11 mouse cellular contexts compared by ENCODE assay signal in the genomic region with DNA sequence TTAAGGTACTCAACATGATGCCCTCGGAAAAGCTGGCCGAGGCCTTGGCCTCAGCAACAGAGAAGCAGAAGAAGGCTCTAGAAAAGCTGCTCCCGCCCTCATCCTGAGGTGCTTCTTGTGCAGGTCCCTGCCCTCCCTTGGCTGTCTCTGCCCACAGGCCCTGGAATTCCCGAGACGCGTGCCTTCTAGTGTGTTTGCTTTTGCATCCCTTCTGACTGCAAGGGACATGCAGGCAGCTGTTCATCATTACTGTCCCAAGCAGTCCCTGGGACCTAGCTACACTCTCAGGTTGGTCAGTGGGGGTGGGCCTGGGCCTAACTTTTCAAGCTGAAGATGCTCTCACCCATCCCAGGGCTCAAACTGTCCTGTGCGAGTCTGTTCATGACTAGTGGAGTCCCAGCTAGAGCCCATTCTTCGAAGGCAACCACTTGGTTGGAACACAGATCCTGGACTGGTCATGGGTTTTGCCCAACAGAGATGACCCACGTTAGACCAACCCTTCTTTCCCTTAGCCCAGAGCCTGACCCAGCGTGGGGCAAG. TPM values are rescaled to one million over a fixed set of nuclear protein-coding genes. Genes with fewer than 3 reads are reported as not detected.
DNase-seq lines count a peak whose midpoint lies in the region; ATAC-seq and TF ChIP-seq lines count a peak whose summit lies in the region.
"Had no signal": no experiment of that assay in that cellular context is flagged by ENCODE, and none has a peak within 500 bp of the region (broad histone marks: within the 10 kb centered on the region; RNA-seq: fewer than 3 reads in every experiment).

No protein-coding gene starts in this region.

- H3K27me3 ChIP-seq in cerebellum, adult 2 months (ENCODE audit: control insufficient read depth, insufficient read depth, low read length), result no peaks in the 10 kb centered on the region
- no peaks in the 10 kb centered on the region for H3K27me3 ChIP-seq in kidney, embryonic 16.5 days (ENCODE audit: insufficient read depth, low read length)
- H3K27me3 ChIP-seq in embryonic facial prominence, embryonic 14.5 days (replicated peaks; ENCODE audit: control insufficient read depth, insufficient read depth, low read length), result no peaks in the 10 kb centered on the region
- no peaks in the 10 kb centered on the region for H3K27me3 ChIP-seq in limb, embryonic 15.5 days
- H3K27me3 ChIP-seq: Patski had no signal

- DNase-seq in cerebellum, adult 2 months, result no peak
- no peak for DNase-seq in cerebellum, postnatal 25 days
- DNase-seq in kidney, adult 11 months, result no peak
- no peak for DNase-seq in embryonic facial prominence, embryonic 14.5 days (ENCODE audit: low spot score)
- DNase-seq in left cerebral cortex, postnatal 14 days (ENCODE audit: low spot score in 2 of 2), result no peak

- peak overlapping the region; percentile 14 for H3K4me3 ChIP-seq in cerebellum, adult 2 months (replicated peaks; ENCODE audit: insufficient read depth, low read depth, low read length)
- H3K4me3 ChIP-seq in kidney, embryonic 16.5 days (ENCODE audit: low read length), result peak overlapping the region; percentile 88; the same call in 1 of the 2 replicates
- H3K4me3 ChIP-seq in embryonic facial prominence, embryonic 14.5 days (ENCODE audit: low read depth, low read length), result peak overlapping the region; percentile 82; the same call in 1 of the 2 replicates
- H3K4me3 ChIP-seq in limb, embryonic 15.5 days, result no peak overlapping the region

- H3K36me3 ChIP-seq in kidney, embryonic 16.5 days (ENCODE audit: insufficient read depth, low read length), result peaks cover 57% of the 10 kb centered on the region
- peaks cover 74% of the 10 kb centered on the region for H3K36me3 ChIP-seq in embryonic facial prominence, embryonic 14.5 days (ENCODE audit: control insufficient read depth, insufficient read depth, low read length)
- H3K36me3 ChIP-seq in limb, embryonic 15.5 days, result peaks cover 81% of the 10 kb centered on the region

- H3K4me1 ChIP-seq in cerebellum, adult 2 months (ENCODE audit: control insufficient read depth, insufficient read depth, low read length), result peaks cover 10% of the 10 kb centered on the region; the same call in 1 of the 2 replicates
- peaks cover 11% of the 10 kb centered on the region for H3K4me1 ChIP-seq in kidney, embryonic 16.5 days (ENCODE audit: insufficient read depth, low read length)
- 0 out of 2 replicates have a peak, but pooled peaks cover 3% of the 10 kb centered on the region for H3K4me1 ChIP-seq in embryonic facial prominence, embryonic 14.5 days (ENCODE audit: control insufficient read depth, insufficient read depth, low read length)
- H3K4me1 ChIP-seq in limb, embryonic 15.5 days, result peaks cover 18% of the 10 kb centered on the region

- H3K9ac ChIP-seq in kidney, embryonic 16.5 days (replicated peaks; ENCODE audit: low read length), result peak overlapping the region; percentile 92; the same call in 1 of the 2 replicates
- peak overlapping the region; percentile 92 for H3K9ac ChIP-seq in embryonic facial prominence, embryonic 14.5 days (ENCODE audit: low read depth, low read length)
- H3K9ac ChIP-seq in limb, embryonic 15.5 days, result no peak overlapping the region

- intact Hi-C loops in left cerebral cortex, postnatal 14 days (cut with DNase I), result no loop called here

- no peaks in the 10 kb centered on the region for H3K9me3 ChIP-seq in kidney, embryonic 16.5 days (ENCODE audit: low read length)
- H3K9me3 ChIP-seq in embryonic facial prominence, embryonic 14.5 days (ENCODE audit: control insufficient read depth, low read length), result no peaks in the 10 kb centered on the region
- no peaks in the 10 kb centered on the region for H3K9me3 ChIP-seq in limb, embryonic 15.5 days

- no peak for TF ChIP-seq CTCF in cerebellum, adult 2 months (IDR thresholded peaks at IDR 0.05; ENCODE audit: borderline replicate concordance, insufficient read depth, low read depth, low read length)

- H3K27ac ChIP-seq in cerebellum, adult 2 months (ENCODE audit: insufficient read depth, low read length), result no peak overlapping the region
- H3K27ac ChIP-seq in kidney, embryonic 16.5 days (ENCODE audit: low read length), result no peak overlapping the region
- no peak overlapping the region for H3K27ac ChIP-seq in embryonic facial prominence, embryonic 14.5 days (replicated peaks; ENCODE audit: low read depth, low read length)
- no peak overlapping the region for H3K27ac ChIP-seq in limb, embryonic 15.5 days

- no peak for TF ChIP-seq POLR2A in cerebellum, adult 2 months (IDR thresholded peaks at IDR 0.05; ENCODE audit: borderline replicate concordance, insufficient read depth, low read length)

- no peak for ATAC-seq in kidney, embryonic 16.5 days (ENCODE audit: low FRiP score, low TSS enrichment)
- no peak for ATAC-seq in embryonic facial prominence, embryonic 14.5 days (ENCODE audit: low read depth)
- ATAC-seq in limb, embryonic 15.5 days (ENCODE audit: insufficient number of reproducible peaks, low FRiP score, low TSS enrichment, low read depth), result no peak
- ATAC-seq in frontal cortex, adult (ENCODE audit: low TSS enrichment), result no peak
- ATAC-seq: Patski had no signal

- H3K4me2 ChIP-seq in kidney, embryonic 16.5 days (replicated peaks; ENCODE audit: low read depth, low read length), result peak overlapping the region; percentile 90; the same call in 1 of the 2 replicates
- peak overlapping the region; percentile 76 for H3K4me2 ChIP-seq in embryonic facial prominence, embryonic 14.5 days (ENCODE audit: low read depth, low read length)
- H3K4me2 ChIP-seq in limb, embryonic 15.5 days, result peak overlapping the region; percentile 82

- 87% methylated on average over 10 of the region's 10 CpGs for WGBS in cerebellum, adult 2 months
- WGBS in kidney, embryonic 16.5 days, result 86% methylated on average over 10 of the region's 10 CpGs
- 86% methylated on average over 10 of the region's 10 CpGs for WGBS in embryonic facial prominence, embryonic 14.5 days
- 85% methylated on average over 10 of the region's 10 CpGs for WGBS in limb, embryonic 15.5 days

RNA-seq across cellular contexts. Expression of gene Nudt16l1, which starts 1.8 kb away (rescaled TPM):
- polyA plus RNA-seq in cerebellum, adult 2 months (2012; rRNA removed), result 102 and 104 TPM in 2 replicates
- 171 and 187 TPM in 2 replicates for polyA plus RNA-seq in kidney, embryonic 16.5 days (2015; fragmentation: Nextera tagmentation; extraction: Ambion mirVana)
- 143 and 162 TPM in 2 replicates for polyA plus RNA-seq in embryonic facial prominence, embryonic 14.5 days (2014; fragmentation: Nextera tagmentation; extraction: Ambion mirVana)
- polyA plus RNA-seq in limb, embryonic 15.5 days (2015; fragmentation: Nextera tagmentation; extraction: Ambion mirVana), result 147 and 151 TPM in 2 replicates
- total RNA-seq in left cerebral cortex, postnatal 14 days (2021), result 10 to 100 TPM; 66.7 to 70.3 TPM

RNA-seq across cellular contexts. Expression of gene Anks3, which starts 23.6 kb away (rescaled TPM):
- polyA plus RNA-seq in cerebellum, adult 2 months (2012; rRNA removed), result 104 and 112 TPM in 2 replicates
- 76.8 and 81.3 TPM in 2 replicates for polyA plus RNA-seq in kidney, embryonic 16.5 days (2015; fragmentation: Nextera tagmentation; extraction: Ambion mirVana)
- 48.3 and 53.9 TPM in 2 replicates for polyA plus RNA-seq in embryonic facial prominence, embryonic 14.5 days (2014; fragmentation: Nextera tagmentation; extraction: Ambion mirVana)
- 63.2 and 67.3 TPM in 2 replicates for polyA plus RNA-seq in limb, embryonic 15.5 days (2015; fragmentation: Nextera tagmentation; extraction: Ambion mirVana)
- 10 to 100 TPM; 50.1 TPM for total RNA-seq in left cerebral cortex, postnatal 14 days (2021)

RNA-seq across cellular contexts. Expression of gene Mgrn1, which starts 54.3 kb away (rescaled TPM):
- 243 and 248 TPM in 2 replicates for polyA plus RNA-seq in cerebellum, adult 2 months (2012; rRNA removed)
- polyA plus RNA-seq in kidney, embryonic 16.5 days (2015; fragmentation: Nextera tagmentation; extraction: Ambion mirVana), result 113 and 117 TPM in 2 replicates
- 76.2 and 87.8 TPM in 2 replicates for polyA plus RNA-seq in embryonic facial prominence, embryonic 14.5 days (2014; fragmentation: Nextera tagmentation; extraction: Ambion mirVana)
- polyA plus RNA-seq in limb, embryonic 15.5 days (2015; fragmentation: Nextera tagmentation; extraction: Ambion mirVana), result 85.9 and 89.9 TPM in 2 replicates
- total RNA-seq in left cerebral cortex, postnatal 14 days (2021), result 100 to 1,000 TPM; 198 to 203 TPM

RNA-seq across cellular contexts. Expression of gene Sept12, which starts 57.3 kb away (rescaled TPM):
- not detected in 2 replicates for polyA plus RNA-seq in cerebellum, adult 2 months (2012; rRNA removed)
- 0.06 TPM in 1 of 2 replicates, not detected in the other for polyA plus RNA-seq in kidney, embryonic 16.5 days (2015; fragmentation: Nextera tagmentation; extraction: Ambion mirVana)
- 0.22 TPM in 1 of 2 replicates, not detected in the other for polyA plus RNA-seq in embryonic facial prominence, embryonic 14.5 days (2014; fragmentation: Nextera tagmentation; extraction: Ambion mirVana)
- not detected in 2 replicates for polyA plus RNA-seq in limb, embryonic 15.5 days (2015; fragmentation: Nextera tagmentation; extraction: Ambion mirVana)
- total RNA-seq in left cerebral cortex, postnatal 14 days (2021), result not detected
- total RNA-seq: left cerebral cortex, postnatal 10 days had no signal
- polyA plus RNA-seq: embryonic facial prominence, embryonic 11.5 days had no signal
